9 mouse cellular contexts compared by ENCODE assay signal in genomic region chr1:171358421-171358820, GRCm38 (mm10). TPM values are rescaled to one million over a fixed set of nuclear protein-coding genes. Genes with fewer than 3 reads are reported as not detected.
DNase-seq lines count a peak whose midpoint lies in the region; ATAC-seq and TF ChIP-seq lines count a peak whose summit lies in the region.
"Had no signal": no experiment of that assay in that cellular context is flagged by ENCODE, and none has a peak within 500 bp of the region (broad histone marks: within the 10 kb centered on the region; RNA-seq: fewer than 3 reads in every experiment).

No protein-coding gene starts in this region.

- H3K4me3 ChIP-seq in liver, embryonic 14.5 days (ENCODE audit: insufficient read depth in 1 of 2, low read depth in 2 of 2, low read length in 2 of 2), result no peak overlapping the region
- no peak overlapping the region for H3K4me3 ChIP-seq in liver, embryonic 12.5 days
- H3K4me3 ChIP-seq in bone marrow, adult 2 months (replicated peaks; ENCODE audit: control insufficient read depth, low read depth, low read length), result no peak overlapping the region
- H3K4me3 ChIP-seq: liver, embryonic 13.5 days had no signal

- no peak overlapping the region for H3K27ac ChIP-seq in liver, embryonic 14.5 days
- H3K27ac ChIP-seq in liver, embryonic 12.5 days, result no peak overlapping the region
- no peak overlapping the region for H3K27ac ChIP-seq in bone marrow, adult 2 months (ENCODE audit: control insufficient read depth, insufficient read depth, low read depth, low read length, poor library complexity)

- peak; percentile 61 for DNase-seq in embryo, embryonic 10 days (ENCODE audit: low spot score)
- DNase-seq in embryo, embryonic 9.5 days (ENCODE audit: extremely low spot score), result no peak
- peak in 2 of 3 experiments; percentile 35 to 47 for DNase-seq in liver, embryonic 14.5 days (ENCODE audit: low read depth in 3 of 3, low spot score in 3 of 3)
- no peak for DNase-seq in ovary, adult 18-20 months (ENCODE audit: low spot score)
- DNase-seq: liver, embryonic 13.5 days had no signal

- H3K4me2 ChIP-seq in liver, embryonic 14.5 days (ENCODE audit: low read depth), result no peak overlapping the region
- no peak overlapping the region for H3K4me2 ChIP-seq in liver, embryonic 12.5 days
- H3K4me2 ChIP-seq: liver, embryonic 13.5 days had no signal

- peak; percentile 73 for TF ChIP-seq CTCF in liver, embryonic 14.5 days (IDR thresholded peaks at IDR 0.05; ENCODE audit: low read depth)
- TF ChIP-seq CTCF in bone marrow, adult 2 months (IDR thresholded peaks at IDR 0.05; ENCODE audit: control insufficient read depth, insufficient read depth, low read length), result 0 out of 2 replicates have a peak, but pooled peaks have one; percentile 11

- H3K9ac ChIP-seq in liver, embryonic 14.5 days (replicated peaks), result no peak overlapping the region
- H3K9ac ChIP-seq in liver, embryonic 12.5 days, result no peak overlapping the region
- H3K9ac ChIP-seq: liver, embryonic 13.5 days had no signal

- TF ChIP-seq POLR2A in bone marrow, adult 2 months (IDR thresholded peaks at IDR 0.05; ENCODE audit: borderline replicate concordance, control insufficient read depth, low read depth, low read length), result no peak

- no peak for TF ChIP-seq EP300 in liver, embryonic 14.5 days (IDR thresholded peaks at IDR 0.05; ENCODE audit: low read depth)

- WGBS in liver, embryonic 14.5 days (ENCODE audit: insufficient replicate concordance), result 61% methylated on average over 4 of the region's 4 CpGs
- 63% methylated on average over 4 of the region's 4 CpGs for WGBS in liver, embryonic 12.5 days (ENCODE audit: insufficient replicate concordance)
- 59% methylated on average over 4 of the region's 4 CpGs for WGBS in bone marrow, adult 2 months

- H3K4me1 ChIP-seq in liver, embryonic 14.5 days (replicated peaks; ENCODE audit: control insufficient read depth in 2 of 2, insufficient read depth in 2 of 2, low read length in 1 of 2), result peaks cover 6 to 11% of the 10 kb centered on the region in 2 experiments
- peaks cover 26% of the 10 kb centered on the region for H3K4me1 ChIP-seq in liver, embryonic 12.5 days
- H3K4me1 ChIP-seq in bone marrow, adult 2 months (ENCODE audit: control insufficient read depth, insufficient read depth, low read length), result no peaks in the 10 kb centered on the region; the same call in 1 of the 2 replicates

- H3K27me3 ChIP-seq in liver, embryonic 14.5 days (ENCODE audit: control insufficient read depth, insufficient read depth, low read length), result no peaks in the 10 kb centered on the region
- H3K27me3 ChIP-seq in liver, embryonic 12.5 days (replicated peaks), result no peaks in the 10 kb centered on the region
- H3K27me3 ChIP-seq: liver, embryonic 13.5 days had no signal

- no peak for ATAC-seq in liver, embryonic 14.5 days (ENCODE audit: insufficient read depth)
- no peak for ATAC-seq in liver, embryonic 12.5 days
- peak; percentile 15; the same call in 1 of the 2 replicates for ATAC-seq in neutrophil, adult 5-6 weeks (ENCODE audit: extremely low read depth, insufficient number of reproducible peaks, low FRiP score, poor library complexity, severe bottlenecking)
- ATAC-seq in frontal cortex, adult (ENCODE audit: low TSS enrichment), result no peak

- no peaks in the 10 kb centered on the region for H3K9me3 ChIP-seq in liver, embryonic 14.5 days (ENCODE audit: control insufficient read depth, low read length)
- no peaks in the 10 kb centered on the region for H3K9me3 ChIP-seq in liver, embryonic 12.5 days (replicated peaks)

- H3K36me3 ChIP-seq in liver, embryonic 14.5 days (replicated peaks; ENCODE audit: control insufficient read depth, insufficient read depth, low read depth), result peaks cover 4% of the 10 kb centered on the region; the same call in 1 of the 2 replicates
- peaks cover 32% of the 10 kb centered on the region for H3K36me3 ChIP-seq in liver, embryonic 12.5 days

RNA-seq across cellular contexts. Expression of gene Klhdc9, which starts 2.2 kb away (rescaled TPM):
- polyA plus RNA-seq in liver, embryonic 14.5 days (2012; rRNA removed), result 0.27 and 0.39 TPM in 2 replicates
- polyA plus RNA-seq in liver, embryonic 14.5 days (2014; fragmentation: Nextera tagmentation; extraction: Ambion mirVana), result 0.49 and 0.70 TPM in 2 replicates
- 0.35 and 0.46 TPM in 2 replicates for polyA plus RNA-seq in liver, embryonic 12.5 days (2016; fragmentation: Nextera tagmentation; extraction: Ambion mirVana)
- 1.3 TPM in 1 of 2 replicates, not detected in the other for polyA plus RNA-seq in bone marrow, adult 2 months (2011; ENCODE audit: insufficient read depth, insufficient read length, low replicate concordance, missing spikeins)
- 0.58 TPM in 1 of 2 replicates, not detected in the other for total RNA-seq in neutrophil, adult 5-6 weeks (2017)

RNA-seq across cellular contexts. Expression of gene Nectin4, which starts 11.5 kb away (rescaled TPM):
- 0.09 and 0.12 TPM in 2 replicates for polyA plus RNA-seq in liver, embryonic 14.5 days (2012; rRNA removed)
- polyA plus RNA-seq in liver, embryonic 14.5 days (2014; fragmentation: Nextera tagmentation; extraction: Ambion mirVana), result 0.04 and 0.06 TPM in 2 replicates
- polyA plus RNA-seq in liver, embryonic 12.5 days (2016; fragmentation: Nextera tagmentation; extraction: Ambion mirVana), result 0.06 and 0.13 TPM in 2 replicates
- polyA plus RNA-seq in bone marrow, adult 2 months (2011; ENCODE audit: insufficient read depth, insufficient read length, low replicate concordance, missing spikeins), result 0.27 and 1.1 TPM in 2 replicates
- 2.2 and 2.9 TPM in 2 replicates for total RNA-seq in neutrophil, adult 5-6 weeks (2017)

RNA-seq across cellular contexts. Expression of gene Pfdn2, which starts 13.0 kb away (rescaled TPM):
- polyA plus RNA-seq in liver, embryonic 14.5 days (2012; rRNA removed), result 7.9 and 36.2 TPM in 2 replicates
- polyA plus RNA-seq in liver, embryonic 14.5 days (2014; fragmentation: Nextera tagmentation; extraction: Ambion mirVana), result 19.9 and 20.7 TPM in 2 replicates
- 74.3 and 76.1 TPM in 2 replicates for polyA plus RNA-seq in liver, embryonic 12.5 days (2016; fragmentation: Nextera tagmentation; extraction: Ambion mirVana)
- 73.2 and 94.4 TPM in 2 replicates for polyA plus RNA-seq in bone marrow, adult 2 months (2011; ENCODE audit: insufficient read depth, insufficient read length, low replicate concordance, missing spikeins)
- total RNA-seq in neutrophil, adult 5-6 weeks (2017), result 13.1 and 18.7 TPM in 2 replicates

RNA-seq across cellular contexts. Expression of gene Nit1, which starts 13.0 kb away (rescaled TPM):
- 23.4 and 24.0 TPM in 2 replicates for polyA plus RNA-seq in liver, embryonic 14.5 days (2012; rRNA removed)
- 22.1 and 23.3 TPM in 2 replicates for polyA plus RNA-seq in liver, embryonic 14.5 days (2014; fragmentation: Nextera tagmentation; extraction: Ambion mirVana)
- 22.8 and 25.3 TPM in 2 replicates for polyA plus RNA-seq in liver, embryonic 12.5 days (2016; fragmentation: Nextera tagmentation; extraction: Ambion mirVana)
- polyA plus RNA-seq in bone marrow, adult 2 months (2011; ENCODE audit: insufficient read depth, insufficient read length, low replicate concordance, missing spikeins), result 16.0 and 18.8 TPM in 2 replicates
- total RNA-seq in neutrophil, adult 5-6 weeks (2017), result 27.2 and 33.0 TPM in 2 replicates

RNA-seq across cellular contexts. Expression of gene Dedd, which starts 29.5 kb away (rescaled TPM):
- 15.3 and 15.8 TPM in 2 replicates for polyA plus RNA-seq in liver, embryonic 14.5 days (2012; rRNA removed)
- 16.5 and 18.9 TPM in 2 replicates for polyA plus RNA-seq in liver, embryonic 14.5 days (2014; fragmentation: Nextera tagmentation; extraction: Ambion mirVana)
- polyA plus RNA-seq in liver, embryonic 12.5 days (2016; fragmentation: Nextera tagmentation; extraction: Ambion mirVana), result 24.9 and 26.1 TPM in 2 replicates
- 31.6 and 49.7 TPM in 2 replicates for polyA plus RNA-seq in bone marrow, adult 2 months (2011; ENCODE audit: insufficient read depth, insufficient read length, low replicate concordance, missing spikeins)
- 24.2 and 30.4 TPM in 2 replicates for total RNA-seq in neutrophil, adult 5-6 weeks (2017)

Comparison
In these comparisons a context has a peak if more than half of its experiments do, and no peak if none do; other contexts are left out.
1. DNase-seq: peak in embryo, embryonic 10 days (single experiment) and liver, embryonic 14.5 days (2 of 3); none in embryo, embryonic 9.5 days (single experiment) and ovary, adult 18-20 months (single experiment).